Mouse (Mus musculus) hindbrain, embryonic 10.5 days (tissue): ENCODE measurements around the gene Dennd2a. TPM values are rescaled to one million over a fixed set of nuclear protein-coding genes. Genes with fewer than 3 reads are reported as not detected.
A peak's percentile ranks its signal among the peaks of the same experiment; 100 is the strongest.
"Not testable (repeated sequence)": the region's sequence is repeated elsewhere in the genome, so short reads cannot be mapped to it uniquely, and the experiment has no call there.

Source experiments
- DNase-seq: peaks from one replicate; pipeline ENCODE4 v3.0.0-alpha.2; 2017; ENCODE audit warnings: low spot score
- H3K27ac ChIP-seq: fragments of 300-500 bp; sonication (generic); 2 replicates; pipeline ENCODE4 v1.5.1; 2016; ENCODE audit warnings: mild to moderate bottlenecking, moderate library complexity
- H3K27me3 ChIP-seq: fragments of 300-500 bp; sonication (generic); 2 replicates; pipeline ENCODE4 v1.6.1; 2016; ENCODE audit warnings: mild to moderate bottlenecking; ENCODE audit not compliant: poor library complexity, insufficient read depth, severe bottlenecking
- H3K36me3 ChIP-seq: fragments of 300-500 bp; sonication (generic); 2 replicates; pipeline ENCODE4 v1.6.1; 2016; ENCODE audit warnings: mild to moderate bottlenecking, moderate library complexity
- H3K4me1 ChIP-seq: fragments of 300-500 bp; sonication (generic); replicated peaks from 2 replicates; pipeline ENCODE4 v1.6.1; 2016; ENCODE audit warnings: mild to moderate bottlenecking
- H3K4me3 ChIP-seq: fragments of 300-500 bp; sonication (generic); 2 replicates; pipeline ENCODE4 v1.5.1; 2016; ENCODE audit warnings: mild to moderate bottlenecking, moderate library complexity
- H3K9me3 ChIP-seq: fragments of 300-500 bp; sonication (generic); 2 replicates; pipeline ENCODE4 v1.6.1; 2016; ENCODE audit warnings: mild to moderate bottlenecking, moderate library complexity
- WGBS: fragments of 180-500 bp; shearing (Covaris S2); methylation state at CpG from one replicate; pipeline ENCODE4 v1.1.7; 2016; 5-methylcytosine and 5-hydroxymethylcytosine counted together
- polyA plus RNA-seq: library from polyadenylated mRNA; unstranded; fragments of >200 nt; fragmentation: Nextera tagmentation; extraction: Ambion mirVana; gene quantifications from 2 replicates; pipeline ENCODE4 v1.2.1, GENCODE M21; 2016

Dennd2a gene
- polyA plus RNA-seq, 1 experiment from 2014 or later = 45.6 TPM

DNA sequence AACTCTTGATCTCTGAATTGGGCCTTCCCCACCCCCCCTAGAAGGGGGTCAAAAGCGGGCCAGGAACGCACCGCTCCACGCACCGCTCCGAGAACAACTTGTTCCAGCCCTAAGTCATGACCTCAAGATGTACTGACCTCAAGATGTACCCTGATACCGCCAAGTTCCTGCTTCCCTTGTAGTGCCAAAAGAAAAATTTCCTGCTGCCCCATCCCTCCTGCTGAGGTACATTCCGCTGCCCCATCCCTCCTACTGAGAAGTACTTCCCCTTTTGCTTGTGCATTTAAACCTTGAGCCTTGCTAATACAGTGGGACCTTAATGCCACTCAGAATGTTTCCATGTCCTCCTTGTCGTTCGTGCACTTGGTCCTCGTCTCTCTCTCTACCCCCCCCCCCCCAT, 126.9 kb downstream of the Dennd2a start:
- Histone ChIP-seq H3K27me3 (no peaks in the 10 kb centered on the region), H3K27ac (no peak overlapping the region), H3K9me3 (no peaks in the 10 kb centered on the region), H3K36me3 (no peaks in the 10 kb centered on the region), H3K4me1 (peaks cover 14% of the 10 kb centered on the region), H3K4me3 (no peak overlapping the region)
- WGBS = 71% methylated on average over 11 of the region's 11 CpGs
- DNase-seq = no peak

DNA sequence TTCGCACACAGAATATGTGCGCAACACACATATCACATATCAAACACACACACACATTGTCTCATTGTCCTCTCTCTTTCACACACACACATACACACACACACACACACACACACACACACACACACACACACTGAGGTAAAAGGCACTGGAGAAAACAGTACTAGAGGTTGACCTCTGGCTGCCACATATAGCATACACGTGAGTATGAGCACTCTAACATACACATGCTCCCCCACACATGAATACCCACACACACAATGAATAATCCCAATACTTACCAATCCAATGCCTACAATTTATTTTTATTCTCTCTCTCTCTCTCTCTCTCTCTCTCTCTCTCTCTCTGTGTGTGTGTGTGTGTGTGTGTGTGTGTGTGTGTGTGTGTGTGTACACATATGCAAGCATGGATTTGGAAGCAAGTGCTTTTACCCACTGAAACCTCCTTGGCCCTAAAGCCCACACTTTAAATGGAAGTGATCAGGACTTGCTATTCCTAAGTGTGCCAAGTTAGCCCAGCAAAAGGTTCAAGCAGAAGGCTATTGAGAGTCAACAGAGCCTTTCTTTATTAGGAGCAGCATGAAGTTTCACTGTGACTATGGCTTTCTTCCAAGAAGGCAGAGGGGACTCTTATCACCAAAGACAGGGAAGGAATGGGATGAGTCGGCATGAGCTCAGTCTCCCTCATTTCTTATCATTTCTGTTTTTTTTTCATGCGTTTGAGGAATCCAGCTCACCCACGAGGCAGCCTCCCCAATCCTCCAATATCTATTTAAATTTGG, 128.5 kb downstream of the Dennd2a start:
- H3K4me1 ChIP-seq = no peaks in the 10 kb centered on the region; the same call in 1 of the 2 replicates
- H3K9me3 ChIP-seq = no peaks in the 10 kb centered on the region
- no peak overlapping the region for H3K27ac ChIP-seq
- H3K27me3 ChIP-seq = no peaks in the 10 kb centered on the region
- 86% methylated on average over 6 of the region's 6 CpGs for WGBS
- no peaks in the 10 kb centered on the region for H3K36me3 ChIP-seq
- DNase-seq = no peak
- H3K4me3 ChIP-seq = no peak overlapping the region

DNA sequence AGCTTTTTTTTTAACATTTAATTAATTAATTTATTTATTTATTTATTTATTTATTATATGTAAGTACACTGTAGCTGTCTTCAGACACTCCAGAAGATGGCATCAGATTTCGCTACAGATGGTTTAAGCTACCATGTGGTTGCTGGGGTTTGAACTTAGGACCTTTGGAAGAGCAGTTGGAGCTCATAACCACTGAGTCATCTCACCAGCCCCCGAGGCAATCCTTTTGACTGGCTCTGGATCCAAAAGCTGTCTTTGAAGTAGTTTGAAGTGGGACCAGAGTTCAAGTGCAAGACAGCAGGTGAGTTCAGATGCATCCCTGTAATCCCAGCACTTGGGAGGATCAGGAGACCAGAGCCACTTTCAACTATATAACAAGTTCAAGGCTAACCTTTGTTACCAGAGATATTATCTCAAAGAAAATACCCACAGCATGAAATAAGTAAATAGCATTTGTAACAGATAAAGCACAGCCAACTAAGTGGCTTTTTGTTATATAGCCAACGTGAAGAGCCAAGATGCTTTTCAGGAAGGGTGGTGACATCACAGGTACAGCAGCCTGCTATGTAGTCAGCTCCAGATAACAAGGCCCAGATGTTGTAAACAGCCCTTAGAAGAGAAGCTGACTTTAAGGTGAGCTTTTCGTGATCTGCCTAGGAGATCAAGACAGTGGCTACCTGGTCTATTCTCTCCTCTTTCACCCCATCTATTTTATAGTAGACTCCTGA, 130.2 kb downstream of the Dennd2a start:
- WGBS = 86% methylated on average over 4 of the region's 4 CpGs

DNA sequence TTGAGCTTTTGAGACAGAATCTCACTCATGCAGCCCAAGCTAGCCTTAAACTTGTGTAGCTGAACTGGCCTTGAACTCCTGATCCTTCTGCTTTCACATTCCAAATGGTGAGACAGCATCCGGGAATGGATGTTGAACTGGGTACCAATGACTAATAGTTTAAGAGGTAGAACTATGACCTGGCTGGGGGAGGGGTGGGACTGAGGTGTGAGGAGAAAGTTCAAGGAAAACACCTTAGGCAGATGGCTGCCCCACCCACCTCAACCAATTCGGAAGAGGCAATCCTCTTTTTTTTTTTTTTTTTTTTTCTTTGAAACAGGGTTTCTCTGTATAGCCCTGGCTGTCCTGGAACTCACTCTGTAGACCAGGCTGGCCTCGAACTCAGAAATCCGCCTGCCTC, 130.9 kb downstream of the Dennd2a start:
- Histone ChIP-seq H3K4me1 (no peaks in the 10 kb centered on the region), H3K9me3 (no peaks in the 10 kb centered on the region), H3K27me3 (peaks cover 7% of the 10 kb centered on the region; the same call in 1 of the 2 replicates), H3K4me3 (no peak overlapping the region), H3K36me3 (no peaks in the 10 kb centered on the region), H3K27ac (no peak overlapping the region)
- WGBS = 89% methylated on average over 4 of the region's 4 CpGs
- DNase-seq = no peak

More for the DNA sequence above, 130.2 kb downstream of the Dennd2a start:
- Histone ChIP-seq H3K27ac (no peak overlapping the region), H3K9me3 (no peaks in the 10 kb centered on the region), H3K4me3 (no peak overlapping the region), H3K4me1 (no peaks in the 10 kb centered on the region), H3K27me3 (0 out of 2 replicates have a peak, but pooled peaks cover 2% of the 10 kb centered on the region), H3K36me3 (no peaks in the 10 kb centered on the region)
- no peak for DNase-seq

DNA sequence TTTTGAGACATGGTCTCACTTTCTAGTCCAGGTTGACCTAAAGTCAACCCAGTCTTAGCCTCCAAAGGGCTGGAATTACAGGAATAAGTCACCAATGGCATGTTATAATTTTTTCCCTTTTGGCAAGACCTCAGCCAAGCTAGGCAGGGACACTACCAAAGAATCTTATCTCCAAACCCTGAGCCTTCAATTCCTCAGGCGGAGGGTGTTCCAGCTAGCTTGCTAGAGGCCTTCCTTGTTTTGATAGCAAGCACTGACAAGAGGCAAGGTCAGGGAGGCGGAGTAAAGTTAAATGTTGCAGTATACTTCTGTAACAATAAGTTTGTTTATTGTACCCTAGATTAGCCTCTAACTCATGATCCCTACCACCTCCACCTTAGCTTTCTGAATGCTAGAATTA, 132.5 kb downstream of the Dennd2a start:
- no peak for DNase-seq
- Histone ChIP-seq H3K36me3 (no peaks in the 10 kb centered on the region), H3K4me1 (peaks cover 8% of the 10 kb centered on the region), H3K27me3 (peaks cover 9% of the 10 kb centered on the region; the same call in 1 of the 2 replicates), H3K9me3 (no peaks in the 10 kb centered on the region), H3K27ac (no peak overlapping the region), H3K4me3 (no peak overlapping the region)
- 85% methylated on average over 2 of the region's 2 CpGs for WGBS

DNA sequence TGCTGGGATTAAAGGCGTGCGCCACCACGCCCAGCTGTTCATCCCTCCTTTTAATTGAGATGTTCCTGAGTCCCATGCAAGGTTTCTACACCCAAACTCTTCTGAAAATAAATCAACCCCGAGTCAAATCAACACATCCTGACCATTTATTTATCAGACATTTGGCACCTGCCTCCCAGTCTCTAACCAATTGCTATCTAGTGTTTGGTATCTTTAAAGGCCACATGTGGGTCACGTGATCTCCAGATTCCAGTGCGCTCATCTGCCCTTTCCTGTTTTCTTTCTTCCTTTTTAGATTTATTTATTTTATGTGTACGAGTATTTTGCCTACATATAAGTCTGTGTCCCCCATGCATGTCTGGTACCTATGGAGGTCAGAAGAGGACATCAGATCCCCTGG, 134.0 kb downstream of the Dennd2a start:
- Histone ChIP-seq H3K27ac (no peak overlapping the region), H3K27me3 (peaks cover 9% of the 10 kb centered on the region; the same call in 1 of the 2 replicates), H3K4me3 (no peak overlapping the region), H3K36me3 (no peaks in the 10 kb centered on the region), H3K9me3 (no peaks in the 10 kb centered on the region), H3K4me1 (peaks cover 12% of the 10 kb centered on the region)
- WGBS = 92% methylated on average over 7 of the region's 7 CpGs
- DNase-seq = no peak

DNA sequence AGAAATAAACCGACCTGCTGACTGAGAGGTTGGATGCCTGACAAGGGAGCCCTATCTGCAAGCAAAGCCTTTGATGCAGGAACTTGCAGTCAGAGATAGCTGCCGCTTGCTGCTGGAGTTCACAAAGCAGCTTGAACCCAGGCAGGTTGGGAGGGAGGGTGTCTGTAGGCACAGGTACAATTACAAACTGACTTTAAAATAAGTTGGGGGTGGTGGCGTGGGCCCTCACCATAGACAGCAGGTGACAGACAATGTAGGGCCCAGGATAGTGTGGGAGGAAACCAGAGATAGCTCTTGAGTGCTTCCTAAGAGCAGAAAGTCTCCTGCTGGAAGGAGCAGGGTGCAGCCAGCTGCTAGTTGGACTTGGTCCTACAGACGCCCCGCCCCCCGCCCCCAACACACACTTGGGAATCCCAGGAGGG, 134.5 kb downstream of the Dennd2a start:
- peaks cover 18% of the 10 kb centered on the region for H3K4me1 ChIP-seq
- H3K36me3 ChIP-seq = no peaks in the 10 kb centered on the region
- peaks cover 9% of the 10 kb centered on the region; the same call in 1 of the 2 replicates for H3K27me3 ChIP-seq
- H3K27ac ChIP-seq = no peak overlapping the region
- WGBS = 73% methylated on average over 6 of the region's 6 CpGs
- no peak for DNase-seq
- no peak overlapping the region for H3K4me3 ChIP-seq
- H3K9me3 ChIP-seq = no peaks in the 10 kb centered on the region

DNA sequence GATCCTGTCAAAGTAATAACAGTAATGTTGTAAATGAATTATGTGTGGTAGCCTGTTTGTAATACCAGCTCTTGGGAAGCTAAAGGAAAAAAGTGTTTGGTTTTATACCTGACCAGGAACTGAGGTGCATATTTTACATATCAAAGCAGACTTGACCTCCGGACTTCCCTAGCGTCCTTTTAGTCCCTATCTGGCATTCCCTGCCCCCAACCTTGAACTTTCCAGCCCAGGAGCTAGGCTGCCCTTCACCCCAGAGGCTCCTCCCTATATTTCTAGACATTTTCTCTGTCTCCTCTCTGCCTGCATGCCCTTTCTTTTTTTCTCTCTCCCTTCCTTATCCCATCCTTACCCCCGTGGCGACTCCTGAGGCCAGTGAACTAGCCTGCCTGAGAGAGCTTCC, 136.8 kb downstream of the Dennd2a start:
- DNase-seq = no peak
- Histone ChIP-seq H3K27me3 (peaks cover 9% of the 10 kb centered on the region; the same call in 1 of the 2 replicates), H3K4me3 (peak overlapping the region; percentile 98), H3K27ac (peak overlapping the region; percentile 96; the same call in 1 of the 2 replicates), H3K4me1 (peaks cover 23% of the 10 kb centered on the region), H3K36me3 (peaks cover 12% of the 10 kb centered on the region; the same call in 1 of the 2 replicates), H3K9me3 (no peaks in the 10 kb centered on the region)
- WGBS = 50% methylated on average over 4 of the region's 4 CpGs

DNA sequence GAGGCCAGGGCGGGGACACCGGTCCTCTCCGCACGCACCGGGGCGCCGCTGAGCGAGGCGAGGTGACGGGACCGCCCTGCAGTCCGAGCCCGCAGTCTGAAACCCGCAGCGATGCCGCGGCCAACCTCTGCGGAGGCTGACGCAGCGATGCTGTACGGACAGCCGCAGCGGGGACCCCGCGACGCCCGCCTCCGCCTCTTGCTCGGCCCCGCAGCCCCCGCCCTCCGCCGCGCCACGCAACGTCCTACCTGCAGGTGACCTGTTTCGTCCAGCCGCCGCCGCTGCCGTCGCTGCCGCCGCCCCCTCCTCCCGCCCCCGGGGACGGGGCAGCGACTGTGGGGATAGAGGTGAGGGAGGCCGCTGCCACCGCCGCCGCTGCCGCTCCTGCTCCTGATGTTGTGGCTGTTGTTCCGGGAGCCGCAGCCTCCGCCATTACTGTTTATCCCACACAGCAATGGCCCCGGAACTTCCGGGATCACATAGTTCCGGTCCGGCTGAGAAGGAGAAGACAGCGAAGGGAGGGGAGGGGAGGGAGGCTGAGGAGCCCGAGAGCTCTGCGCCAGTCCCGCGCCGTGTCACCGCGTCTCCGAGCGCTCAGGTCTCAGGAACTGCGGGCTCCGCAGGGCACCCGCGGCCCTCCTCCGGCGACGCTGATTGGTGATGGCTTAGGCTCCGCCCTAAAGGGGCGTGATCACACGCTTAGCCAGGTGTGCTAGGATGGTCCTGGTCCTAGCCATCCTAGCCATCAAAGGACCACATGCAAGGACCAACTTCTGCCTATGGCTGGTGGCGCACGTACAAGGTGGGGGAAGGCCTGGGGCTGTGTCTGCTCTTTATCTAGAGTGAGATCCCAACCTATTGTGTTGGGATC, 137.6 kb downstream of the Dennd2a start, which contains the start of gene Mkrn1:
Gene Mkrn1, minus strand, starts transcription at position 612 of the 871 bp plus-strand sequence.
- peak; percentile 88 for DNase-seq
- Histone ChIP-seq H3K4me1 (peaks cover 23% of the 10 kb centered on the region), H3K4me3 (peak within 1 kb of the TSS; percentile 98), H3K27ac (peak within 1 kb of the TSS; percentile 96), H3K9me3 (no peaks in the 10 kb centered on the region), H3K27me3 (peaks cover 9% of the 10 kb centered on the region; the same call in 1 of the 2 replicates), H3K36me3 (peaks cover 14% of the 10 kb centered on the region; the same call in 1 of the 2 replicates)
- WGBS = under 1% methylated on average over 82 of the region's 82 CpGs

DNA sequence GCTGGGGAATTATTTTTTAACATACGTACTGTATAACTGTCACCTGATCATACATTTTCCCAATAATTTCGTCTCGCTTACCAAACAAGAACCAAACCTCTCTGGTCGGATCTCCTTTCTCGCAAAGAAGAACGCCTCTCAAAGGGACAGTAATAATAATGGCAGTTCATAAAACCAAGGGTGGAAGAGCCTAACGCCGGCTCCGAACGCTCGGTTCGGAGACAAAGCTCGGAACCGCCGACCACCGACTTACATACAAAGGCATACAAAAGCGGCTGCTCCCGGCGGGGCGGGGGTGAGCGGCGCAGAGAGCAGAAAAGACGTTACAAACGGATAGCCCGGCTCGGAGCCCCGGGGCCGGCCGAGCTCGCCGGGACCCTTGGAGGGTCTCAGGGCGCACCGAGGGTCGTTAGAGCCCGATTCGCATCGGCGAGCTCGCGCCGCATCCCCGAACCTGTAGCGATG, 138.2 kb downstream of the Dennd2a start:
- Histone ChIP-seq H3K36me3 (peaks cover 14% of the 10 kb centered on the region; the same call in 1 of the 2 replicates), H3K4me3 (peak overlapping the region; percentile 98), H3K27me3 (peaks cover 9% of the 10 kb centered on the region; the same call in 1 of the 2 replicates), H3K9me3 (no peaks in the 10 kb centered on the region), H3K27ac (peak overlapping the region; percentile 96), H3K4me1 (peaks cover 23% of the 10 kb centered on the region)
- under 1% methylated on average over 43 of the region's 43 CpGs for WGBS
- DNase-seq = no peak

DNA sequence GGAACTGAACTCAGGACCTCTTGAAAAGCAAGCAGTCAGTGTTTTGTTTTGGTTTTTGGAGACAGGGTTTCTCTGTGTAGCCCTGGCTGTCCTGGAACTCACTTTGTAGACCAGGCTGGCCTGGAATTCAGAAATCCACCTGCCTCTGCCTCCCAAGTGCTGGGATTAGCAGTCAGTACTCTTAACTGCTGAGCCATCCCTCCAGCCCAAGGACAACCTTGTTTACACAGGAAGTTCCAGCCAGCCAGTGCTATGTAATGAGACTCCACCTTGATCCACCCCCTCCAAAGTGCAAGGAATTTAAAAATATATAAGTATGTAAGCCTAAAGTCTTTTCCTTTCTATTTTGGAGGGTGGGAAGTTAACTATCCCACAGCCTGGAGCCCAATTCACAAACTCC, 141.0 kb downstream of the Dennd2a start:
- not testable (repeated sequence) for H3K4me3 ChIP-seq, H3K27ac ChIP-seq, H3K27me3 ChIP-seq, H3K9me3 ChIP-seq, DNase-seq
- H3K4me1 ChIP-seq = peaks cover 23% of the 10 kb centered on the region
- peaks cover 14% of the 10 kb centered on the region; the same call in 1 of the 2 replicates for H3K36me3 ChIP-seq

DNA sequence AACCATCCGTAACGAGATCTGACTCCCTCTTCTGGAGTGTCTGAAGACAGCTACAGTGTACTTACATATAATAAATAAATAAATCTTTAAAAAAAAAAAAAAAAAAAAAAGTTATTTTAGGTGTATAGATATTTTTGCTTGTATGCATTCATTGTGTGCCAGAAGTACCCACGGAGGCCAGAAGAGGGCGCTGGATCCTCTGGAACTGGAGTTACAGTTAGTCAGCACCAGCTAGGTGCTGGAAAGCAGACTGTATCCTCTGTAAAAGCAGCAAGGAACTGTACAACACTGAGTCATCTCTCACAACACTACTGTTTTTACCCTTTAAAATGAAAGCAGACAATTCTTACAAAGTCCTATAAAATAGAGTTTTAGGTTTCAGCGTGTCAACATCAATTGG, 141.9 kb downstream of the Dennd2a start:
- H3K4me1 ChIP-seq = peaks cover 21% of the 10 kb centered on the region
- no peak overlapping the region for H3K4me3 ChIP-seq
- H3K9me3 ChIP-seq = no peaks in the 10 kb centered on the region
- DNase-seq = peak; percentile 64
- no peaks in the 10 kb centered on the region; the same call in 1 of the 2 replicates for H3K27me3 ChIP-seq
- peaks cover 14% of the 10 kb centered on the region; the same call in 1 of the 2 replicates for H3K36me3 ChIP-seq
- no peak overlapping the region for H3K27ac ChIP-seq
- 53% methylated on average over 3 of the region's 5 CpGs for WGBS
